18 mouse cellular contexts compared by ENCODE assay signal in genomic region chr16:96271736-96272135, GRCm38 (mm10). TPM values are rescaled to one million over a fixed set of nuclear protein-coding genes. Genes with fewer than 3 reads are reported as not detected.
"Had no signal": no experiment of that assay in that cellular context is flagged by ENCODE, and none has a peak within 500 bp of the region (broad histone marks: within the 10 kb centered on the region; RNA-seq: fewer than 3 reads in every experiment).

No protein-coding gene starts in this region.

- H3K4me2 ChIP-seq: neural tube, embryonic 13.5 days; neural tube, embryonic 15.5 days; stomach, embryonic 15.5 days had no signal

- H3K36me3 ChIP-seq: neural tube, embryonic 13.5 days; neural tube, embryonic 15.5 days; stomach, embryonic 15.5 days had no signal

- H3K27ac ChIP-seq: neural tube, embryonic 13.5 days; neural tube, embryonic 15.5 days; stomach, embryonic 15.5 days; stomach, postnatal 0 days had no signal

- H3K9ac ChIP-seq: neural tube, embryonic 13.5 days; neural tube, embryonic 15.5 days; stomach, embryonic 15.5 days had no signal

- H3K4me3 ChIP-seq: neural tube, embryonic 13.5 days; neural tube, embryonic 15.5 days; stomach, embryonic 15.5 days had no signal

- H3K27me3 ChIP-seq: neural tube, embryonic 13.5 days; neural tube, embryonic 15.5 days; stomach, embryonic 15.5 days had no signal

- H3K4me1 ChIP-seq: stomach, embryonic 15.5 days had no signal

- DNase-seq: retina, postnatal 1 day; right cerebral cortex, adult 18-20 months; right cerebral cortex, postnatal 14 days; right cerebral cortex, postnatal 25 days; right cerebral cortex, postnatal 4 days; spleen, adult 18-20 months; thymus, adult 18-20 months; thymus, adult 2 months; thymus, postnatal 14 days; thymus, postnatal 25 days; thymus, postnatal 36 days; thymus, postnatal 4 days had no signal

- H3K9me3 ChIP-seq: neural tube, embryonic 13.5 days; neural tube, embryonic 15.5 days; stomach, embryonic 15.5 days had no signal

RNA-seq across cellular contexts. Expression of gene B3galt5, which starts 36.1 kb away (rescaled TPM):
- total RNA-seq: neutrophil, adult 5-6 weeks had no signal
- polyA plus RNA-seq: testis, adult 2 months had no signal
